Mouse (Mus musculus): Measurements from ENCODE around the gene Trim15.

DNA sequence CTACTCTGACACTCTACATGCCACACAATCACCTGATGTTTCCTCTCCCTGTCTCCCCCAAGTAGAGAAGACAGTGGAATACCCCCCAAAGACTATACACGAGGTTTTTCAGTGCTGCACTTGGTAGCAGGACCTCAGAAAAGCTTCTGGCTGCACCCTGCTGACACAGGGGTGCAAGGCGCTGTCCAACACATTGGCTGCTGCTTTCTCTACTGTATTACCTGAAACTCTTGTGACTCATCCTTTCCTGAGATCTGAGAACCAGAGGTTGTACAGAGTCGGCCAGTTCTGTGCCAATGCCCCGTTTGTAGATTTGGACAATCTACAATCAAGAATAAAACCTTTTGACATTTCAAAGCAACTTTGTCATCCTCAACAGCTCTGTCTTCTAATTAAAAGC is 42.8 kb upstream of the Trim15 start:
- TF ChIP-seq POLR2A (IDR thresholded peaks at IDR 0.05; ENCODE audit: borderline replicate concordance, extremely low read depth, low read depth, low read length), result no peak
- no peak for TF ChIP-seq CTCF (IDR thresholded peaks at IDR 0.05; ENCODE audit: insufficient read depth, low read length)

All from lung, adult 2 months (tissue).